Mouse (Mus musculus) liver, embryonic 15.5 days (tissue): ENCODE measurements around the gene Ttf1. TPM values are rescaled to one million over a fixed set of nuclear protein-coding genes. Genes with fewer than 3 reads are reported as not detected.

Source experiments
- ATAC-seq: fragments of 200-750 bp; cut with Nextera tagmentation; 2 replicates; pipeline ENCODE4 v1.8.0; 2017; ENCODE audit warnings: moderate number of reproducible peaks, mild to moderate bottlenecking, moderate library complexity; ENCODE audit not compliant: insufficient read depth
- H3K27ac ChIP-seq: fragments of 300-500 bp; sonication (generic); replicated peaks from 2 replicates; pipeline ENCODE4 v1.5.1; 2015; ENCODE audit warnings: mild to moderate bottlenecking, inconsistent platforms
- H3K27me3 ChIP-seq: fragments of 300-500 bp; sonication (generic); 2 replicates; pipeline ENCODE4 v1.6.1; 2015; ENCODE audit warnings: mild to moderate bottlenecking, inconsistent platforms
- H3K36me3 ChIP-seq: fragments of 300-500 bp; sonication (generic); replicated peaks from 2 replicates; pipeline ENCODE4 v1.6.1; 2015; ENCODE audit warnings: moderate library complexity, mild to moderate bottlenecking, inconsistent platforms
- H3K4me1 ChIP-seq: fragments of 300-500 bp; sonication (generic); replicated peaks from 2 replicates; pipeline ENCODE4 v1.6.1; 2015; ENCODE audit warnings: inconsistent platforms
- H3K4me2 ChIP-seq: fragments of 300-500 bp; sonication (generic); 2 replicates; pipeline ENCODE4 v1.6.1; 2015; ENCODE audit warnings: moderate library complexity, mild to moderate bottlenecking, inconsistent platforms
- H3K4me3 ChIP-seq: fragments of 300-500 bp; sonication (generic); replicated peaks from 2 replicates; pipeline ENCODE4 v1.5.1; 2015; ENCODE audit warnings: mild to moderate bottlenecking, inconsistent platforms
- H3K9ac ChIP-seq: fragments of 300-500 bp; sonication (generic); 2 replicates; pipeline ENCODE4 v1.6.1; 2015; ENCODE audit warnings: moderate library complexity, mild to moderate bottlenecking, inconsistent platforms
- H3K9me3 ChIP-seq: fragments of 300-500 bp; sonication (generic); replicated peaks from 2 replicates; pipeline ENCODE4 v1.6.1; 2016; ENCODE audit warnings: inconsistent platforms
- polyA plus RNA-seq: library from polyadenylated mRNA; unstranded; fragments of >200 nt; fragmentation: Nextera tagmentation; extraction: Ambion mirVana; gene quantifications from 2 replicates; pipeline ENCODE4 v1.2.1, GENCODE M21; 2015

The Ttf1 gene
- polyA plus RNA-seq, 1 experiment from 2014 or later = 4.0 TPM

DNA sequence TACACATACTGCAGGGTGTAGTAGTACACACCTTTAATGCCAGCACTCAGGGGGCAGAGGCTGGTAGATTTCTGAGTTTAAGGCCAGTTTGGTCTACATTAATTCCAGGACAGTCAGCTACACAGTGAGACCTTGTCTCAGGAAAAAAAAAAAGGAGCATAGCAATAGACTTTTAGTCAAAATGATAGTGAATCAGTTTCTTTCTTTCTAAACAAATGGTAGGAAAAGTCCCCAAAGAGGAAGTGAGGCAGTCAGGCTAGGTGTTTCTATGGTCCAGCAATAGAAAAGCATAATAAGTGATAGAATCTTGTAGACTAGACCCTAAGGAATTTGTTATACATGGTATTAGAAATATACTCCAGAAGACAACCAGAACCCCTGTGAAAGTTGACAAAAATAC is 75.1 kb downstream of the Ttf1 start:
- H3K36me3 ChIP-seq = peaks cover 62% of the 10 kb centered on the region
- H3K4me1 ChIP-seq = no peaks in the 10 kb centered on the region
- no peak overlapping the region for H3K27ac ChIP-seq
- H3K4me2 ChIP-seq = no peak overlapping the region
- no peak for ATAC-seq
- no peak overlapping the region for H3K9ac ChIP-seq
- no peak overlapping the region for H3K4me3 ChIP-seq
- H3K27me3 ChIP-seq = no peaks in the 10 kb centered on the region
- no peaks in the 10 kb centered on the region for H3K9me3 ChIP-seq

Other genes with a start within 250 kb of the Ttf1 start
- gene Gtf3c4, start 219.9 kb upstream of the Ttf1 start, polyA plus RNA-seq = 5.1 and 5.2 TPM in 2 replicates
- 4.7 and 4.9 TPM in 2 replicates for gene Ddx31, start 219.9 kb upstream of the Ttf1 start, polyA plus RNA-seq
- not detected in 2 replicates for gene Barhl1, start 143.6 kb upstream of the Ttf1 start, polyA plus RNA-seq
- gene Cfap77, start 5.2 kb upstream of the Ttf1 start, polyA plus RNA-seq = 0.20 TPM in 1 of 2 replicates, not detected in the other
- gene Setx, start 63.9 kb downstream of the Ttf1 start, polyA plus RNA-seq = 3.3 and 3.6 TPM in 2 replicates
- gene Ntng2, start 192.7 kb downstream of the Ttf1 start, polyA plus RNA-seq = 0.15 and 0.28 TPM in 2 replicates